Mouse (Mus musculus) lung, embryonic 14.5 days (tissue): ENCODE data around the gene Ocel1. TPM values are rescaled to one million over a fixed set of nuclear protein-coding genes. Genes with fewer than 3 reads are reported as not detected.

Source experiments
- ATAC-seq: fragments of 200-750 bp; cut with Nextera tagmentation; 2 replicates; pipeline ENCODE4 v1.8.0; 2017; ENCODE audit warnings: mild to moderate bottlenecking, moderate TSS enrichment, moderate library complexity; ENCODE audit not compliant: insufficient read depth
- DNase-seq: peaks from one replicate; pipeline ENCODE4 v3.0.0-alpha.2; 2015
- H3K27ac ChIP-seq: fragments of 300-500 bp; sonication (generic); 2 replicates; pipeline ENCODE4 v1.5.1; 2014; ENCODE audit warnings: low read depth, mild to moderate bottlenecking, moderate library complexity
- H3K27me3 ChIP-seq: fragments of 300-500 bp; sonication (generic); 2 replicates; pipeline ENCODE4 v1.6.1; 2014; ENCODE audit warnings: low read length, control low read depth; ENCODE audit not compliant: insufficient read depth
- H3K36me3 ChIP-seq: fragments of 300-500 bp; sonication (generic); 2 replicates; pipeline ENCODE4 v1.6.1; 2014; ENCODE audit warnings: control low read depth; ENCODE audit not compliant: insufficient read depth
- H3K4me1 ChIP-seq: fragments of 300-500 bp; sonication (generic); 2 replicates; pipeline ENCODE4 v1.6.1; 2014; ENCODE audit warnings: antibody characterized with exemption, control low read depth; ENCODE audit not compliant: insufficient read depth
- H3K4me2 ChIP-seq: fragments of 300-500 bp; sonication (generic); 2 replicates; pipeline ENCODE4 v1.6.1; 2014; ENCODE audit warnings: mild to moderate bottlenecking
- H3K4me3 ChIP-seq: fragments of 300-500 bp; sonication (generic); 2 replicates; pipeline ENCODE4 v1.5.1; 2014; ENCODE audit warnings: low read depth, low read length
- H3K9ac ChIP-seq: fragments of 300-500 bp; sonication (generic); 2 replicates; pipeline ENCODE4 v1.6.1; 2014
- H3K9me3 ChIP-seq: fragments of 300-500 bp; sonication (generic); 2 replicates; pipeline ENCODE4 v1.6.1; 2016; ENCODE audit warnings: low read depth, low read length, control low read depth
- CTCF ChIP-seq: IDR thresholded peaks from 2 replicates; pipeline ENCODE4 v1.5.1; 2016; ENCODE audit warnings: antibody characterized with exemption, low read depth
- WGBS: fragments of 180-500 bp; shearing (Covaris S2); extraction: QIAGEN DNeasy Blood & Tissue Kit; methylation state at CpG from one replicate; pipeline ENCODE4 v1.1.7; 2014; 5-methylcytosine and 5-hydroxymethylcytosine counted together
- polyA plus RNA-seq: library from polyadenylated mRNA; unstranded; fragments of >200 nt; fragmentation: Nextera tagmentation; extraction: Ambion mirVana; gene quantifications from 2 replicates; pipeline ENCODE4 v1.2.1, GENCODE M21; 2014

Gene Ocel1
- polyA plus RNA-seq, 1 experiment from 2014 or later, result 5.0 TPM

DNA sequence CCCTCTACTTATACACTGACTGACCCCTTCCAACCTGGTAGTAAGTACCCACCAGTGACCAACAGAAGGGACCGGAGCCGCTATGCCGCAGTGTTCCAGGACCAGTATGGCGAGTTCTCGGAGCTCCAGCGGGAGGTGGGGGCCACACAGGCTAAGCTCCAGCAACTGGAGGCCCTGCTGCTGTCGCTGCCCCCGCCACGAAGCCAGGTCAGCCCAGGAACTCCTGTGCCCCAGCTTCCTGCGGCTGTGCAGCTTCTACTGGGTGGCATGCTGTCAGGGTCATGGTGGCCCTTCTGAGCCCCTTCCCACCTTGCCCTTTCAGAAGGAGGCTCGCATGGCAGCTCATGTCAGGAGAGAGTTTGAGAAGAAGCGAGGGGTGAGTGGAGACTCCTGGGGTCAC, 1.3 kb downstream of the Ocel1 start:
- H3K4me3 ChIP-seq, result no peak overlapping the region
- H3K9me3 ChIP-seq, result no peaks in the 10 kb centered on the region
- DNase-seq (no peak), ATAC-seq (no peak)
- no peak overlapping the region for H3K9ac ChIP-seq
- no peaks in the 10 kb centered on the region for H3K27me3 ChIP-seq
- H3K4me1 ChIP-seq, result peaks cover 14% of the 10 kb centered on the region
- 82% methylated on average over 12 of the region's 12 CpGs for WGBS
- TF ChIP-seq CTCF, result peak; percentile 9; the same call in 1 of the 2 replicates
- no peak overlapping the region for H3K27ac ChIP-seq
- H3K4me2 ChIP-seq, result no peak overlapping the region
- H3K36me3 ChIP-seq, result peaks cover 58% of the 10 kb centered on the region

- no peak overlapping the region for H3K4me2 ChIP-seq
- peaks cover 12% of the 10 kb centered on the region for H3K4me1 ChIP-seq
- no peak overlapping the region for H3K4me3 ChIP-seq
- DNase-seq (no peak), ATAC-seq (no peak)
- 0 out of 2 replicates have a peak, but pooled peaks have one; percentile 12 for TF ChIP-seq CTCF
- WGBS, result 93% methylated on average over 3 of the region's 3 CpGs
- H3K27me3 ChIP-seq, result no peaks in the 10 kb centered on the region
- no peak overlapping the region for H3K9ac ChIP-seq
- H3K9me3 ChIP-seq, result no peaks in the 10 kb centered on the region
- no peak overlapping the region for H3K27ac ChIP-seq
- H3K36me3 ChIP-seq, result peaks cover 63% of the 10 kb centered on the region
Observed at GRCm38 (mm10) chr8:71373000-71373399, 1.9 kb downstream of the Ocel1 start.

- Histone ChIP-seq H3K27ac (no peak overlapping the region), H3K9ac (no peak overlapping the region), H3K9me3 (no peaks in the 10 kb centered on the region), H3K27me3 (no peaks in the 10 kb centered on the region), H3K4me1 (peaks cover 15% of the 10 kb centered on the region), H3K4me2 (no peak overlapping the region), H3K36me3 (peaks cover 56% of the 10 kb centered on the region), H3K4me3 (no peak overlapping the region)
- WGBS, result 82% methylated on average over 17 of the region's 17 CpGs
- ATAC-seq, result no peak
- peak; percentile 32 for DNase-seq
- no peak for TF ChIP-seq CTCF
Observed at GRCm38 (mm10) chr8:71374616-71375206, 3.6 kb downstream of the Ocel1 start.

- Histone ChIP-seq H3K36me3 (peaks cover 53% of the 10 kb centered on the region), H3K27ac (peak overlapping the region; percentile 18; the same call in 1 of the 2 replicates), H3K9ac (no peak overlapping the region; the same call in 1 of the 2 replicates), H3K27me3 (no peaks in the 10 kb centered on the region), H3K9me3 (no peaks in the 10 kb centered on the region), H3K4me3 (peak overlapping the region; percentile 16), H3K4me1 (peaks cover 18% of the 10 kb centered on the region), H3K4me2 (peak overlapping the region; percentile 57)
- ATAC-seq (no peak), DNase-seq (peak; percentile 77)
- peak; percentile 25; the same call in 1 of the 2 replicates for TF ChIP-seq CTCF
- WGBS, result 14% methylated on average over 73 of the region's 74 CpGs
Observed at GRCm38 (mm10) chr8:71375581-71376422, 4.7 kb downstream of the Ocel1 start.

- no peaks in the 10 kb centered on the region for H3K9me3 ChIP-seq
- peaks cover 53% of the 10 kb centered on the region for H3K36me3 ChIP-seq
- no peak for DNase-seq
- no peak overlapping the region; the same call in 1 of the 2 replicates for H3K9ac ChIP-seq
- H3K27ac ChIP-seq, result no peak overlapping the region
- H3K4me2 ChIP-seq, result peak overlapping the region; percentile 57
- ATAC-seq, result no peak
- H3K27me3 ChIP-seq, result no peaks in the 10 kb centered on the region
- peak overlapping the region; percentile 16; the same call in 1 of the 2 replicates for H3K4me3 ChIP-seq
- no peak for TF ChIP-seq CTCF
- H3K4me1 ChIP-seq, result peaks cover 18% of the 10 kb centered on the region
- WGBS, result 47% methylated on average over 8 of the region's 8 CpGs
Observed at GRCm38 (mm10) chr8:71376423-71377030, 5.4 kb downstream of the Ocel1 start.

DNA sequence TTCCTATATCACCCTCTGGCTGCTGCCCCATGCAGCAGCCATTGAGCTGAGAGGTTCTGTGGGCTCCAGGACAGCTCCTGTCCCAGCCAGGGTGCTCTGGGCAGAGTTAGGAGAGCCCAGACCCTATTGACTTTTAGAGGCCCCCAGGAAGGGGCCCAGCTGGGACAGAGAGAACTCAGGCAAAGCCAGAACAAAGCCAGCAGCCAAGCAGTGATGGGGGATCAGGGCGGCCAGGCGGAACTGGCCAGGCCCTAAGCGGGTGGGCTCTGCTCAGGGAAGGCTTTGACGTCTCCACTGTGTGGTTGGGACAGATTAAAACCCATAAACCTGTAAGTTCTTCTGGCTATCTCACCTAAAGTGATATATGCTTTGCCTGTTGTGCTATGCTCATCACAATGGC, 7.9 kb downstream of the Ocel1 start:
- 77% methylated on average over 4 of the region's 4 CpGs for WGBS
- H3K27ac ChIP-seq, result no peak overlapping the region; the same call in 1 of the 2 replicates
- H3K4me2 ChIP-seq, result peak overlapping the region; percentile 98
- TF ChIP-seq CTCF, result no peak
- ATAC-seq (no peak), DNase-seq (no peak)
- peak overlapping the region; percentile 90 for H3K4me3 ChIP-seq
- H3K27me3 ChIP-seq, result no peaks in the 10 kb centered on the region
- H3K36me3 ChIP-seq, result peaks cover 38% of the 10 kb centered on the region
- H3K4me1 ChIP-seq, result peaks cover 29% of the 10 kb centered on the region
- H3K9ac ChIP-seq, result peak overlapping the region; percentile 9; the same call in 1 of the 2 replicates
- H3K9me3 ChIP-seq, result no peaks in the 10 kb centered on the region
